Mouse (Mus musculus): Measurements from ENCODE around the gene Slc7a1.

Gene Slc7a1

GRCm38 (mm10) chr5:148314931-148315330 is 84.8 kb downstream of the Slc7a1 start:
- DNase-seq: no peak

- DNase-seq: no peak
Measured at GRCm38 (mm10) chr5:148312443-148312842, 87.3 kb downstream of the Slc7a1 start.

GRCm38 (mm10) chr5:148310790-148311189 is 88.9 kb downstream of the Slc7a1 start:
- DNase-seq: no peak

DNA sequence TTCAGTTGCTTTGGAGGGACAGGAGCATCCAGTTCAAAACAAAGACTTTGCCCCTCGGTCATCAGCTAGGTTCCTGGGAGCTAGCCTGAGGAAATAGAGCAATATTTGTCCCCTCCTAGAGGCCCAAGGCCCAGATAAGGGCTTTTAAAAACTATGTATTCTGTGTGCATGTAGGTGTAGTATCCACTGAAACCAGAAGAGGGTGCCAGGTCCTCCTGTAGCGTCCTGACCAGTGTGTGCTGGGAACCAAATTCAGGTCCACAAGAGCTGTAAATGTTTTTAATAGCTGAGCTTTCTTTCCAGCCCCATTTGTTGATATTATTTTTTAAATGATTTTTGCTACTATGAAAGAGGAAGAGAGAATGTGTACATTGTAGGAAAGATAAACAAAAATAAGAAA is 95.6 kb downstream of the Slc7a1 start:
- DNase-seq: no peak

DNA sequence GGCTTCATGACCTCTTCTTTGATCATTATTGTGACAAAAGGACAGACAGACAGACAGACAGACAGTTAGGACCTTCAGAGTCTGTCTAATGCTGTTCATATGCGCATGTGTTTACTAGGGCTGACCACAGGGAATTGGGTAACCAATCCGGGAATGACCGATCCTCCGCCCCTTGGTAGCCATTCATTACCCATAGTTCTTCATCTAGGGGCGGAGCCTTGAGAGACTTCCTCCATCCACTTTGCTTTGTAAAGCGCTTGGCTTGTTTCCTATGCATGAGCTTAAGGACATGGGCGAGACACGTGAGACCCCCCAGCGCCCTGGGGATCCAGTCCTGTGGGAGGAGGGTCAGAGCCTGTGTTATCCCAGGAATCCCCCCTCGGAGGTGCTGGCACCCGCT is 96.7 kb downstream of the Slc7a1 start:
- no peak for DNase-seq

- no peak for DNase-seq
Measured at GRCm38 (mm10) chr5:148293346-148293745, 106.4 kb downstream of the Slc7a1 start.

- no peak for DNase-seq
Measured at GRCm38 (mm10) chr5:148292862-148293261, 106.8 kb downstream of the Slc7a1 start.

GRCm38 (mm10) chr5:148289951-148290350 is 109.8 kb downstream of the Slc7a1 start:
- no peak for DNase-seq

DNA sequence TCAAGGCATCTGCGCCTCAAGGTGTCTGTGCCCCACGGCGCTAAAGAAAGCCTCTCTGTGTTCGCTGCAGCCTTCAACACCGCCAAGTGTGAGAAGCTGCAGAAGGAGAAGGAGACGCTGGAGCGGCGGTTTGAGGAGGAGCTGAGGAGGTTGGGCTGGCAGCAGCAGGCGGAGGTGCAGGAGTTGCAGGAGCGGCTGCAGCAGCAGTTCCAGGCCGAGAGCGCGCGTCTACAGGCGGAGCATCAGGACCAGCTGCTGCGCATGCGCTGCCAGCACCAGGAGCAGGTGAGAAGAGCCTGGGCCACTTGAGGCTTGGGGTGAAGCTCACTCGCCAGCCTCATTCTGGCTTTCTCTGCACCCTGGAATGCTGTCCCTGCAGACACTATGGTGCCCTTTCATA is 110.9 kb downstream of the Slc7a1 start:
- no peak for DNase-seq

DNA sequence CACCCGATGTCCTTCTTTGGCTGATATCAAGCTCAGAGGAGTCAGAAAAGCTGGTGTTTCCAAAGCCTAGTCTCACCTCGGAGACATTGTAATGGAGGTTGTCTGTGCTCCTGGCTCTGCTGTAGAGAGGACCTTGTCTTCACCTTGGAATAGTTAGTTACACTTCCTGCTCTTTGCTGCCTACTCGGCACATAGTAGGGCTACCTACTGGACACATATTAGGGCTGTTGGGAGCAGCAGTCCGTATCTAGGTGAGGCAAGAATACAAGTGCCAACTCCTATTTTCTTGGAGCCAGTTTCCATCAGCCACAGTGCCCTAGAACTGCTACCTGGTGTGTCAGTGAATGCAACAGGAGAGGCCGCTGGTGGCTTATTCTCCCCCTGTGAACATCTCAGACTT is 112.2 kb downstream of the Slc7a1 start:
- no peak for DNase-seq

- no peak for DNase-seq
Measured at GRCm38 (mm10) chr5:148283584-148283983, 116.1 kb downstream of the Slc7a1 start.

DNA sequence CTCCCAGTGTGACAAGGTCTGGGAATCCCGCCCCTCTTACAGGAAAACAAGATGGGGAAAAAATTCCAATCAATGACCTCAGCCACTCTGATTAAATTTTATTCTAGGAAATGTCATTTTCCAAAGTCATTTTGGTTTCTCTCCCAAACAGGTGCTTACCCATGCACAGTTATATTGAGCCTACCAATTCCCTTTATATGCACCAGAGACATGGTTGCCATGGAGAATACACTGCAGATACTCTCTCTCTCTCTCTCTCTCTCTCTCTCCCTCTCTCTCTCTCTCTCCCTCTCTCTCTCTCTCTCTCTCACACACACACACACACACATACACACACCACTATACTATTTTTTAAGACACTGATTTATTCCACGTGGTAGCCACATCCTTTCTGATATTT is 116.5 kb downstream of the Slc7a1 start:
- no peak for DNase-seq

- no peak for DNase-seq
Measured at GRCm38 (mm10) chr5:148282631-148283030, 117.1 kb downstream of the Slc7a1 start.

- DNase-seq: no peak
Measured at GRCm38 (mm10) chr5:148282093-148282492, 117.6 kb downstream of the Slc7a1 start.

GRCm38 (mm10) chr5:148280321-148280720 is 119.4 kb downstream of the Slc7a1 start:
- DNase-seq: no peak

- no peak for DNase-seq
Measured at GRCm38 (mm10) chr5:148278233-148278632, 121.5 kb downstream of the Slc7a1 start.

Measured in cerebellum, adult 11-12 months (tissue).